Mouse (Mus musculus) CH12.LX (cell line): ENCODE data around the gene Gpr142. TPM values are rescaled to one million over a fixed set of nuclear protein-coding genes. Genes with fewer than 3 reads are reported as not detected.
A peak's percentile ranks its signal among the peaks of the same experiment; 100 is the strongest.

Experiments used
- DNase-seq: peaks from one replicate; pipeline ENCODE4 v3.0.0-alpha.2; 2013; ENCODE audit errors: extremely low read depth
- H3K27ac ChIP-seq: 2 replicates; pipeline ENCODE4 v1.5.1; 2012; ENCODE audit warnings: low read depth, mild to moderate bottlenecking, control low read depth, moderate library complexity; ENCODE audit not compliant: insufficient read depth
- H3K27me3 ChIP-seq: replicated peaks from 2 replicates; pipeline ENCODE3; 2012; ENCODE audit warnings: inconsistent platforms
- H3K36me3 ChIP-seq, 2 experiments: replicated peaks in 1 of 2; 2 replicates each; pipeline versions ENCODE3 to v1.6.1; 2012; ENCODE audit warnings: inconsistent platforms in 1 of 2, low read length in 1 of 2, mild to moderate bottlenecking in 1 of 2, mixed read lengths in 1 of 2, moderate library complexity in 1 of 2; ENCODE audit not compliant: control insufficient read depth in 1 of 2, insufficient read depth in 1 of 2
- H3K4me1 ChIP-seq, 2 experiments: 2 replicates each; pipeline ENCODE4 v1.6.1; 2012; ENCODE audit warnings: inconsistent platforms in 1 of 2, moderate library complexity in 1 of 2; ENCODE audit not compliant: insufficient read depth in 2 of 2, control insufficient read depth in 1 of 2
- H3K4me2 ChIP-seq: 2 replicates; pipeline ENCODE4 v1.6.1; 2012; ENCODE audit warnings: low read depth, mild to moderate bottlenecking, control low read depth; ENCODE audit not compliant: poor library complexity, insufficient read depth, severe bottlenecking
- H3K4me3 ChIP-seq, 3 experiments: fragments of 150-350 bp in 1 of 3; sonication (generic) in 1 of 3; replicated peaks in 1 of 3; 2 replicates each; pipeline versions ENCODE3 to v1.5.1; 2011 to 2012; ENCODE audit warnings: low read depth in 2 of 3, low read length in 2 of 3, mild to moderate bottlenecking in 2 of 3, moderate library complexity in 2 of 3, control low read depth in 1 of 3, improper control_type of control experiment in 1 of 3, inconsistent platforms in 1 of 3, mixed read lengths in 1 of 3; ENCODE audit not compliant: poor library complexity in 1 of 3
- H3K79me2 ChIP-seq: replicated peaks from 2 replicates; pipeline ENCODE4 v1.6.1; 2012; ENCODE audit warnings: mild to moderate bottlenecking, moderate library complexity; ENCODE audit not compliant: control insufficient read depth, poor library complexity, insufficient read depth, severe bottlenecking; ENCODE audit errors: extremely low read depth
- H3K9ac ChIP-seq: 2 replicates; pipeline ENCODE4 v1.6.1; 2012; ENCODE audit warnings: low read depth, mild to moderate bottlenecking, control low read depth, moderate library complexity; ENCODE audit not compliant: insufficient read depth
- H3K9me3 ChIP-seq: replicated peaks from 2 replicates; pipeline ENCODE3; 2012; ENCODE audit warnings: low read length, inconsistent platforms, mixed read lengths
- CTCF ChIP-seq, 2 experiments: IDR thresholded peaks in 1 of 2; conservative IDR thresholded peaks in 1 of 2; 2 replicates each; pipeline ENCODE4 v1.5.1; 2011 to 2012; ENCODE audit warnings: low read depth in 2 of 2, low read length in 2 of 2, improper control_type of control experiment in 1 of 2, inconsistent platforms in 1 of 2, mild to moderate bottlenecking in 1 of 2, moderate library complexity in 1 of 2
- EP300 ChIP-seq: IDR thresholded peaks from 2 replicates; pipeline ENCODE4 v1.6.1; 2011; ENCODE audit warnings: low read length, improper control_type of control experiment
- ETS1 ChIP-seq: conservative IDR thresholded peaks from 2 replicates; pipeline ENCODE4 v1.6.1; 2012; ENCODE audit warnings: low read depth, mild to moderate bottlenecking, inconsistent platforms, low read length, improper control_type of control experiment, moderate library complexity
- GABPA ChIP-seq: IDR thresholded peaks from 2 replicates; pipeline ENCODE4 v1.6.1; 2012; ENCODE audit warnings: low read depth, low read length, improper control_type of control experiment, inconsistent platforms; ENCODE audit not compliant: insufficient replicate concordance
- HCFC1 ChIP-seq: IDR thresholded peaks from 2 replicates; pipeline ENCODE4 v1.6.1; 2012; ENCODE audit warnings: low read depth, mild to moderate bottlenecking, inconsistent platforms, low read length, improper control_type of control experiment
- JUN ChIP-seq: IDR thresholded peaks from 2 replicates; pipeline ENCODE4 v1.6.1; 2011; ENCODE audit warnings: low read depth, mild to moderate bottlenecking, low read length, improper control_type of control experiment, moderate library complexity; ENCODE audit not compliant: insufficient read depth
- KAT2A ChIP-seq: IDR thresholded peaks from 2 replicates; pipeline ENCODE4 v1.6.1; 2012; ENCODE audit warnings: low read length, improper control_type of control experiment, inconsistent platforms; ENCODE audit not compliant: insufficient replicate concordance
- MAFK ChIP-seq: IDR thresholded peaks from 2 replicates; pipeline ENCODE4 v1.6.1; 2011; ENCODE audit warnings: low read length, improper control_type of control experiment; ENCODE audit not compliant: insufficient replicate concordance
- MEF2A ChIP-seq: IDR thresholded peaks from 2 replicates; pipeline ENCODE4 v1.6.1; 2014; ENCODE audit warnings: low read depth, mild to moderate bottlenecking, inconsistent platforms, low read length, improper control_type of control experiment, borderline replicate concordance
- MXI1 ChIP-seq: IDR thresholded peaks from 2 replicates; pipeline ENCODE4 v1.6.1; 2011; ENCODE audit warnings: mild to moderate bottlenecking, low read depth, low read length, improper control_type of control experiment
- POLR2A ChIP-seq: IDR thresholded peaks from 2 replicates; pipeline ENCODE4 v1.6.1; 2011; ENCODE audit warnings: low read depth, mild to moderate bottlenecking, improper control_type of control experiment, low read length
- RAD21 ChIP-seq: IDR thresholded peaks from 2 replicates; pipeline ENCODE4 v1.6.1; 2011; ENCODE audit warnings: low read depth, mild to moderate bottlenecking, low read length, improper control_type of control experiment, moderate library complexity
- SIN3A ChIP-seq: IDR thresholded peaks from 2 replicates; pipeline ENCODE4 v1.6.1; 2012; ENCODE audit warnings: low read length, improper control_type of control experiment, inconsistent platforms
- SMC3 ChIP-seq: IDR thresholded peaks from 2 replicates; pipeline ENCODE4 v1.6.1; 2011; ENCODE audit warnings: low read depth, low read length, improper control_type of control experiment
- TCF12 ChIP-seq: IDR thresholded peaks from 2 replicates; pipeline ENCODE4 v1.6.1; 2014; ENCODE audit warnings: low read depth, mild to moderate bottlenecking, inconsistent platforms, low read length, improper control_type of control experiment
- UBTF ChIP-seq: IDR thresholded peaks from 2 replicates; pipeline ENCODE4 v1.6.1; 2012; ENCODE audit warnings: low read depth, mild to moderate bottlenecking, inconsistent platforms, low read length, improper control_type of control experiment, moderate library complexity
- USF1 ChIP-seq: IDR thresholded peaks from 2 replicates; pipeline ENCODE4 v1.6.1; 2014; ENCODE audit warnings: low read depth, mild to moderate bottlenecking, inconsistent platforms, low read length, improper control_type of control experiment
- USF2 ChIP-seq: conservative IDR thresholded peaks from 2 replicates; pipeline ENCODE4 v1.6.1; 2011; ENCODE audit warnings: low read depth, low read length, improper control_type of control experiment
- ZMIZ1 ChIP-seq: IDR thresholded peaks from 2 replicates; pipeline ENCODE4 v1.6.1; 2012; ENCODE audit warnings: low read depth, mild to moderate bottlenecking, inconsistent platforms, low read length, improper control_type of control experiment
- ZNF384 ChIP-seq: IDR thresholded peaks from 2 replicates; pipeline ENCODE4 v1.6.1; 2012; ENCODE audit warnings: low read depth, low read length, improper control_type of control experiment, inconsistent platforms
- dilution Hi-C: fragments of 300-500 bp; cut with MboI; formaldehyde crosslinking; loops from 2 replicates; pipeline ENCODE4 v1.14.3; 2020; ENCODE audit warnings: low sequenced_read_pairs; ENCODE audit not compliant: extremely low pct_unique_long_range_greater_than_20kb, extremely low pct_ligation_motif_present
- in situ Hi-C: fragments of 300-500 bp; cut with MboI; formaldehyde crosslinking; loops from 3 replicates; pipeline ENCODE4 v1.14.3; 2019; ENCODE audit warnings: low sequenced_read_pairs, low pct_ligation_motif_present, low pct_unique_long_range_greater_than_20kb, mixed read lengths
- polyA plus RNA-seq: library from polyadenylated mRNA; unstranded; fragments of >175 nt; gene quantifications from 2 replicates; pipeline ENCODE4 v1.2.1, GENCODE M21; 2012; ENCODE audit warnings: low read depth; ENCODE audit not compliant: insufficient read length
- total RNA-seq, 2 experiments: library from RNA; depleted of rRNA; stranded (reverse); fragments of 300-350 nt in 1 of 2; fragments of >200 nt in 1 of 2; gene quantifications; 2 replicates each; pipeline ENCODE4 v1.2.3; 2012 to 2014

Gpr142 gene
- total and polyA plus RNA-seq, 3 experiments = not detected

- dilution Hi-C loops = no loop called here
- Histone ChIP-seq H3K9me3 (peaks cover 11% of the 10 kb centered on the region), H3K27me3 (peaks cover 30% of the 10 kb centered on the region), H3K9ac (no peak overlapping the region), H3K36me3 (peaks cover 0 to 4% of the 10 kb centered on the region in 2 experiments), H3K79me2 (no peaks in the 10 kb centered on the region), H3K4me3 (no peak overlapping the region), H3K4me2 (no peak overlapping the region), H3K4me1 (peaks cover 3 to 21% of the 10 kb centered on the region in 2 experiments; a peak in 3 of 4 replicates), H3K27ac (no peak overlapping the region)
- in situ Hi-C loops = loop anchor here (5.0 kb wide), 1 partner anchor 42 kb away; no protein-coding TSS in a partner anchor
- TF ChIP-seq SIN3A (0 out of 2 replicates have a peak, but pooled peaks have one; percentile 2), EP300 (no peak), GABPA (no peak)
- DNase-seq = no peak
Observed at GRCm38 (mm10) chr11:114794691-114795090, 4.0 kb upstream of the Gpr142 start.

- H3K4me1 ChIP-seq = peaks cover 3 to 21% of the 10 kb centered on the region in 2 experiments; a peak in 3 of 4 replicates
- H3K4me3 ChIP-seq = peak overlapping the region in 2 of 3 experiments; percentile 12 to 38
- no peak overlapping the region for H3K9ac ChIP-seq
- no peak overlapping the region for H3K27ac ChIP-seq
- peaks cover 11% of the 10 kb centered on the region for H3K9me3 ChIP-seq
- in situ Hi-C loops (loop anchor here (5.0 kb wide), 1 partner anchor 43 kb away; no protein-coding TSS in a partner anchor), dilution Hi-C loops (no loop called here)
- no peaks in the 10 kb centered on the region for H3K79me2 ChIP-seq
- peaks cover 0 to 4% of the 10 kb centered on the region in 2 experiments for H3K36me3 ChIP-seq
- H3K4me2 ChIP-seq = peak overlapping the region; percentile 85
- TF ChIP-seq GABPA = no peak
- no peak for TF ChIP-seq USF2
- TF ChIP-seq UBTF = no peak
- no peak for TF ChIP-seq ETS1
- no peak for TF ChIP-seq HCFC1
- TF ChIP-seq POLR2A = no peak
- no peak for TF ChIP-seq USF1
- no peak for TF ChIP-seq MXI1
- TF ChIP-seq MAFK = no peak
- TF ChIP-seq CTCF (conservative IDR thresholded peaks at IDR 0.05 in 1 of 2, IDR thresholded peaks at IDR 0.05 in 1 of 2; ENCODE audit: low read depth in 2 of 2, low read length in 2 of 2) = peak in 1 of 2 experiments; percentile 67; a peak in 2 of 4 replicates
- no peak for TF ChIP-seq MEF2A
- no peak for TF ChIP-seq ZMIZ1
- no peak for TF ChIP-seq KAT2A
- peak; percentile 32 for TF ChIP-seq RAD21
- TF ChIP-seq TCF12 = no peak
- peak; percentile 61 for TF ChIP-seq SMC3
- no peak for TF ChIP-seq JUN
- TF ChIP-seq ZNF384 = no peak
- peaks cover 26% of the 10 kb centered on the region for H3K27me3 ChIP-seq
- DNase-seq = peak; percentile 36
Observed at GRCm38 (mm10) chr11:114795231-114795746, 3.4 kb upstream of the Gpr142 start.
